In genomic region chr8:123352786-123353185, GRCm38 (mm10) we compare ENCODE assay signal across 9 mouse cellular contexts. TPM values are rescaled to one million over a fixed set of nuclear protein-coding genes. Genes with fewer than 3 reads are reported as not detected.
DNase-seq lines count a peak whose midpoint lies in the region; ATAC-seq lines count a peak whose summit lies in the region.
"Had no signal": no experiment of that assay in that cellular context is flagged by ENCODE, and none has a peak within 500 bp of the region (broad histone marks: within the 10 kb centered on the region; RNA-seq: fewer than 3 reads in every experiment).

No protein-coding gene starts in this region.

- peak; percentile 58 to 69 for DNase-seq in cerebellum, postnatal 10 days
- DNase-seq in cerebellum, adult 8-10 months = no peak
- DNase-seq in ovary, postnatal 14 days (ENCODE audit: low spot score) = peak; percentile 37
- DNase-seq in ovary, postnatal 10 days (ENCODE audit: low spot score) = no peak
- peak; percentile 60 for DNase-seq in embryo, embryonic 11 days
- DNase-seq in kidney, postnatal 25 days = peak; percentile 75 to 80

- ATAC-seq in midbrain, embryonic 12.5 days (ENCODE audit: low FRiP score, low read depth) = peak; percentile 27
- no peak for ATAC-seq in erythroblast, adult 5-6 weeks (replicated peaks; ENCODE audit: low FRiP score, poor library complexity, severe bottlenecking)

- H3K9me3 ChIP-seq in midbrain, embryonic 12.5 days = no peaks in the 10 kb centered on the region
- H3K9me3 ChIP-seq: liver, embryonic 15.5 days had no signal

- peaks cover 5% of the 10 kb centered on the region for H3K4me1 ChIP-seq in midbrain, embryonic 12.5 days

- peaks cover 28% of the 10 kb centered on the region for H3K36me3 ChIP-seq in midbrain, embryonic 12.5 days
- H3K36me3 ChIP-seq: liver, embryonic 15.5 days had no signal

- no peak overlapping the region for H3K27ac ChIP-seq in midbrain, embryonic 12.5 days (replicated peaks)
- H3K27ac ChIP-seq: liver, embryonic 15.5 days had no signal

- H3K27me3 ChIP-seq in midbrain, embryonic 12.5 days = no peaks in the 10 kb centered on the region

- 37% methylated on average over 13 of the region's 13 CpGs for WGBS in midbrain, embryonic 12.5 days

- H3K9ac ChIP-seq in midbrain, embryonic 12.5 days (replicated peaks) = no peak overlapping the region
- H3K9ac ChIP-seq: liver, embryonic 15.5 days had no signal

- no peak overlapping the region; the same call in 1 of the 2 replicates for H3K4me2 ChIP-seq in midbrain, embryonic 12.5 days (replicated peaks)
- H3K4me2 ChIP-seq: liver, embryonic 15.5 days had no signal

- no peak overlapping the region for H3K4me3 ChIP-seq in midbrain, embryonic 12.5 days
- H3K4me3 ChIP-seq: liver, embryonic 15.5 days had no signal

RNA-seq across cellular contexts. Expression of gene Spire2, which starts 20.3 kb away (rescaled TPM):
- 27.7 and 28.6 TPM in 2 replicates for polyA plus RNA-seq in midbrain, embryonic 12.5 days (2016; fragmentation: Nextera tagmentation; extraction: Ambion mirVana)
- not detected in 2 replicates for total RNA-seq in erythroblast, adult 5-6 weeks (2015; ENCODE audit: low replicate concordance)
- total RNA-seq in erythroblast, adult 5-6 weeks (2017; ENCODE audit: low replicate concordance) = 0.09 TPM in 1 of 2 replicates, not detected in the other

RNA-seq across cellular contexts. Expression of gene Tcf25, which starts 20.8 kb away (rescaled TPM):
- polyA plus RNA-seq in midbrain, embryonic 12.5 days (2016; fragmentation: Nextera tagmentation; extraction: Ambion mirVana) = 202 and 232 TPM in 2 replicates
- 25.3 and 45.0 TPM in 2 replicates for total RNA-seq in erythroblast, adult 5-6 weeks (2015; ENCODE audit: low replicate concordance)
- 19.5 and 29.4 TPM in 2 replicates for total RNA-seq in erythroblast, adult 5-6 weeks (2017; ENCODE audit: low replicate concordance)

RNA-seq across cellular contexts. Expression of gene Fanca, which starts 34.4 kb away (rescaled TPM):
- 29.6 and 31.6 TPM in 2 replicates for polyA plus RNA-seq in midbrain, embryonic 12.5 days (2016; fragmentation: Nextera tagmentation; extraction: Ambion mirVana)
- 2.3 and 16.5 TPM in 2 replicates for total RNA-seq in erythroblast, adult 5-6 weeks (2015; ENCODE audit: low replicate concordance)
- 11.1 and 22.0 TPM in 2 replicates for total RNA-seq in erythroblast, adult 5-6 weeks (2017; ENCODE audit: low replicate concordance)

RNA-seq across cellular contexts. Expression of gene Mc1r, which starts 54.1 kb away (rescaled TPM):
- 0.09 and 0.24 TPM in 2 replicates for polyA plus RNA-seq in midbrain, embryonic 12.5 days (2016; fragmentation: Nextera tagmentation; extraction: Ambion mirVana)
- total RNA-seq in erythroblast, adult 5-6 weeks (2015; ENCODE audit: low replicate concordance) = not detected in 2 replicates
- total RNA-seq in erythroblast, adult 5-6 weeks (2017; ENCODE audit: low replicate concordance) = not detected in 2 replicates
- polyA plus RNA-seq: liver, embryonic 15.5 days had no signal

RNA-seq across cellular contexts. Expression of gene Tubb3, which starts 58.4 kb away (rescaled TPM):
- polyA plus RNA-seq in midbrain, embryonic 12.5 days (2016; fragmentation: Nextera tagmentation; extraction: Ambion mirVana) = 1,098 and 1,155 TPM in 2 replicates
- total RNA-seq in erythroblast, adult 5-6 weeks (2015; ENCODE audit: low replicate concordance) = 3.8 TPM in 1 of 2 replicates, not detected in the other
- not detected in 2 replicates for total RNA-seq in erythroblast, adult 5-6 weeks (2017; ENCODE audit: low replicate concordance)

Comparison
In these comparisons a context has a peak if more than half of its experiments do, and no peak if none do; other contexts are left out.
1. DNase-seq: peak in cerebellum, postnatal 10 days (2 of 2), ovary, postnatal 14 days (single experiment), embryo, embryonic 11 days (single experiment) and kidney, postnatal 25 days (2 of 2); none in cerebellum, adult 8-10 months (single experiment) and ovary, postnatal 10 days (single experiment).